Mouse (Mus musculus) erythroblast, embryonic 14.5 days (primary cell): ENCODE results near the gene Cutc. TPM values are rescaled to one million over a fixed set of nuclear protein-coding genes. Genes with fewer than 3 reads are reported as not detected.

Experiments
- H3K27me3 ChIP-seq: 2 replicates; pipeline ENCODE4 v1.6.1; 2012; ENCODE audit warnings: inconsistent platforms; ENCODE audit not compliant: control insufficient read depth
- H3K36me3 ChIP-seq: 2 replicates; pipeline ENCODE4 v1.6.1; 2012; ENCODE audit warnings: mild to moderate bottlenecking, inconsistent platforms; ENCODE audit not compliant: control insufficient read depth
- H3K4me1 ChIP-seq: 2 replicates; pipeline ENCODE4 v1.6.1; 2012; ENCODE audit warnings: inconsistent platforms; ENCODE audit not compliant: control insufficient read depth
- H3K4me3 ChIP-seq: replicated peaks from 2 replicates; pipeline ENCODE3; 2012; ENCODE audit warnings: moderate library complexity, mild to moderate bottlenecking, inconsistent platforms
- H3K9me3 ChIP-seq: 2 replicates; pipeline ENCODE4 v1.6.1; 2012; ENCODE audit warnings: low read length, inconsistent platforms, mixed read lengths; ENCODE audit not compliant: control insufficient read depth
- GATA1 ChIP-seq: IDR thresholded peaks from 2 replicates; pipeline ENCODE4 v1.6.1; 2012; ENCODE audit warnings: low read length, inconsistent platforms, mixed read lengths
- TAL1 ChIP-seq: IDR thresholded peaks from 3 replicates; pipeline ENCODE4 v1.6.1; 2012; ENCODE audit warnings: low read length, inconsistent platforms, mixed read lengths
- polyA plus RNA-seq: library from polyadenylated mRNA; stranded (reverse); fragments of >175 nt; gene quantifications from 2 replicates; pipeline ENCODE4 v1.2.3, GENCODE M21; 2012

Cutc gene
- polyA plus RNA-seq, 1 experiment: 0.15 TPM

DNA sequence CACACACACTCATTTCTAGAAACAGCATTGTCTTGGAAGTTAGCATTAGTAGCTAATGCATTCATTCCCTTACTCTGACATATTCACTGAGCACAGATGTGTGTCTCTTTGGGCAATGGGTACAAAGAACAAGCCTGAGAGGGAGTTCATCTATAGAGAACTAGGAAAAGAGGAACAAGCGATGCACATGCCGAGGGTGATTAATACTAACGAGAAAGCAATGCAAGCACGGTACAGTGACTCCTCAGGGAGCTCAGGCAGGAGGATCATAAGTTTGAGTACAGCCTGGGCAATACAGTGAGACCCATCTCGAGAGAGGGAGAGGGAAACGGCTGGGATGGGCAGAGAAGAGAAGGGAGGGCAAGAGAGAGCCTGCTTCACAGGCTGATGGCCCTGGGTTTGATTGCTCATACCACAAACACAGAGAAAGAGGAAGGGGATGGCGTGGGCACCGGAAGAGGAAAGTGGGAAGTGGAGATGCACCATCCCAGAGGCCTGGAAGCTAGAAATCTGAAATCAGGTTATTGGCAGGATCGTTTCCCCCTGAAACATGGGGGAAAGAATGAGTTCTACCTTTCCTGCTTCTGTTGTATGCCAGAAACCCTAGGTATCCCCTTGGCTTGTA, 48.7 kb downstream of the Cutc start:
- TF ChIP-seq TAL1: no peak
- TF ChIP-seq GATA1: no peak
- Histone ChIP-seq H3K9me3 (no peaks in the 10 kb centered on the region), H3K36me3 (peaks cover 4% of the 10 kb centered on the region; the same call in 1 of the 2 replicates), H3K4me1 (no peaks in the 10 kb centered on the region), H3K4me3 (no peak overlapping the region), H3K27me3 (no peaks in the 10 kb centered on the region)

DNA sequence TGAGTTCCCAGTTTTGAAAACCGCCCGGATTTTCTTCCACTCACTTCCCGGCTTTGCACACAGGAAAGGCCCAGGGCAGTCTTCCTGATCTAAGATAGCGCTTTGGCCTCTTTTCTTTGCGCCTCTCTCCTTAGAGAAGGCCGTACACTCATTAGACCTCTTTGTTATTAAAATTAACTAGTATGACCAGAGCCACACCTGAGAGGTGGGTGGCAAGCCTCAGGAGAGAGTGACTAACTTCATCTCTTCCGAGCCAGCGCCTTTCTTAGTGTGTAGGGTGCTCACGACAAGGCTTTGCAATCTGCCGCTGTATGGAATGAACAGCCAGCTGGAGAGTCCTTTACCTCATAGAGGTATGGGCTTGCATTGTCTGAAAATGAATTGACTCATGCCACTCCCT, 51.1 kb downstream of the Cutc start:
- H3K9me3 ChIP-seq: no peaks in the 10 kb centered on the region
- no peaks in the 10 kb centered on the region for H3K4me1 ChIP-seq
- peaks cover 4% of the 10 kb centered on the region; the same call in 1 of the 2 replicates for H3K36me3 ChIP-seq
- TF ChIP-seq GATA1 (no peak), TAL1 (no peak)
- no peak overlapping the region for H3K4me3 ChIP-seq
- H3K27me3 ChIP-seq: no peaks in the 10 kb centered on the region

DNA sequence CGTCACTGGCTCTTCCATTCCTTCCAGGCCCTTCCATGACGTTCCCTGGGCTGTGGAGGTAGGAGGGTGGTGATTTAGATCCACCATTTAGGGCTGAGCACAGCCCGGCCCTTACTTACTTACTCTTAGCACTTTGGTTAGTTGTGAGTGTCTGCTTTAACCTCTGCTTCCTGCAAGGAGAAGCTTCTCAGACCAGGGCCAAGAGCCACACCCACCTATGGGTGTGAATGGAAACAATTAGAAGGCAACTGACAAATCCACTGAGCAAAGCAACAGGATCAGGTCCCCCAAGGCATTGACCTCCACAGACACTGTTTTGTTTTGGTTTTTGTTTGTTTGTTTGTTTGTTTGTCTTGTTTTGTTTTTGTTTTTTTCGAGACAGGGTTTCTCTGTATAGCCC, 56.5 kb downstream of the Cutc start:
- TF ChIP-seq TAL1 (no peak), GATA1 (no peak)
- no peaks in the 10 kb centered on the region for H3K4me1 ChIP-seq

DNA sequence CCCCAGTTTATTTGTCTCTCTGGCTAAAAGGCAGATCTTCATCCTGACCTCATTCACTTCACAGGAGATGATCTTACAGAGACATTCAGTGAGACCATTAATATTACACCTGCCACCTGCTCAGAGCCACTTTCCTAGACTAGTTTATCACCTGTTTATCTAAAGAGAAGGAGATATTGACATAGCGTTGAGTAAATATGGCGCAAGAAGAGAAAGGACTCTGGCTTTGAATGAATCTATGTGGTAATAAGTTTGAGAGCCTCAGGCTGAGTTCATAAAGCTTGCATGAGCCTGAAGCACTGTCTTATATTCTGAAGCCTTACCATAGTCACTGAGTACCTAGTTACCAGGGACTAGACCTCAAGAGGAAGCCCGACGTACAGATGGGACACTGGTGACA, 58.6 kb downstream of the Cutc start:
- TF ChIP-seq TAL1: no peak
- no peak for TF ChIP-seq GATA1
- Histone ChIP-seq H3K4me1 (no peaks in the 10 kb centered on the region), H3K36me3 (no peaks in the 10 kb centered on the region; the same call in 1 of the 2 replicates), H3K27me3 (no peaks in the 10 kb centered on the region), H3K4me3 (no peak overlapping the region), H3K9me3 (no peaks in the 10 kb centered on the region)

More for the DNA sequence above, 56.5 kb downstream of the Cutc start:
- Histone ChIP-seq H3K27me3 (no peaks in the 10 kb centered on the region), H3K36me3 (no peaks in the 10 kb centered on the region), H3K9me3 (no peaks in the 10 kb centered on the region), H3K4me3 (no peak overlapping the region)

DNA sequence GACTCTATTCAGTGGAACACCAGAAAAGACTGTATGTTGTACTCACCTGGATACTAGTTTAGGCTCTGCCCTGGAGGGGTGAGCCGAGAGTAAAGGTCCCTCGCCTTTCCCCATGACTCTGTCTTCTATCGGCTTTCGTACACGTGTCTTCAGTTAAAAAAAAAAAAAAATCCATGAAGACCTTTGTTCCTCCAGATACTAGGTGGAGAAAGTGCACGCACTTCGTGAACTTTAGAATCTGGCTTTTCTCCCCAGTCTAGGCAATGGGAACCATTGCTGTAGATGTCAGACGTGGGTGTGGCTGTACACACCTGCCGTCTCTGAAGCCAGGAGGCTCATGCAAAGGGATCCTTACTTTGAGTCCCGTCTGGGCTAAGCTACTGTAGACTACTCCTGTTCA, 60.5 kb downstream of the Cutc start:
- H3K36me3 ChIP-seq: no peaks in the 10 kb centered on the region; the same call in 1 of the 2 replicates

DNA sequence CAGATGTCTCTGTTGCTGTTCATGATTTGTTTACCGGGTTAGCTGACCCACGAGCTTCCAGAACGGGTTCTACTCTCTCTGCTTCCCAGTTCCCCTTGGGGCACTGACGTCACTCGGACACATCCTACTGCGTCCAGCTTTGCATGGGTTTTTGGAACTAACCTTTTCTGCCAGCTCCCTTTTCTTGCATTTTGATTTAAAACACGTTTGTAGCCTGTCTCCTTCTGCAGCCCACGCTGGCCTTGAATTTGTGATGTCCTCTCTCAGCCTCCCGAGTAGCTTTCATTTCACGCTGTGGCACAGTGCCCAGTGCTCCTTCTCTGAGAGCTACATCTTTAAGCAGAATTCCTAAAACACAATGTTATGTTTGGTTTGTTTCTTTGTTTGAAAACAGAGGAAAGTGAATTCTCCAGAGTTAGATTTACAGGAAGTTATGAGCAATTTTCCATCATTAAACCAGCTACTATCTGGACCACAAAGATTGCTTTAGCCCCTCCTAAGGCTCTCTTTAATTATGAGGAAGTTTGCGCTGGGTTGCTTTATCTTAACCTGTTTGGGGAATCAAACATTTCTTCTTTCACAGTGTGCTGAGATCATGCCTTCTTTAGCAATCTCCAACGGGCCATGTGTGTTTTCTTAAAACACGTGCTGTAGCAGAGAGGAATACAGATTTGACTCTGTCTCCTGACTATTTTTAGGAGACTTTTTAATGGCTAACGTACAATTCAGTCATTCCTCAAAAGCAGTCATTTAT, 63.0 kb downstream of the Cutc start:
- Histone ChIP-seq H3K36me3 (no peaks in the 10 kb centered on the region; the same call in 1 of the 2 replicates), H3K9me3 (no peaks in the 10 kb centered on the region), H3K27me3 (no peaks in the 10 kb centered on the region), H3K4me1 (no peaks in the 10 kb centered on the region), H3K4me3 (no peak overlapping the region)
- TF ChIP-seq GATA1: no peak
- TF ChIP-seq TAL1: no peak

More for the DNA sequence above, 60.5 kb downstream of the Cutc start:
- no peak overlapping the region for H3K4me3 ChIP-seq
- no peak for TF ChIP-seq GATA1
- no peak for TF ChIP-seq TAL1
- H3K27me3 ChIP-seq: no peaks in the 10 kb centered on the region
- no peaks in the 10 kb centered on the region for H3K9me3 ChIP-seq
- H3K4me1 ChIP-seq: no peaks in the 10 kb centered on the region

Other genes starting within 250 kb of the Cutc start
- gene Got1, start 228.4 kb upstream of the Cutc start, polyA plus RNA-seq: 0.14 and 0.20 TPM in 2 replicates
- not detected in 2 replicates for gene Nkx2-3, start 140.7 kb upstream of the Cutc start, polyA plus RNA-seq
- gene Slc25a28, start 78.1 kb upstream of the Cutc start, polyA plus RNA-seq: 3.1 and 4.6 TPM in 2 replicates
- gene Entpd7, start 63.3 kb upstream of the Cutc start, polyA plus RNA-seq: 0.02 and 0.04 TPM in 2 replicates
- gene Cox15, start within 50 bp of the Cutc start, polyA plus RNA-seq: 0.16 and 0.39 TPM in 2 replicates
- 0.01 TPM in 1 of 2 replicates, not detected in the other for gene Abcc2, start 29.2 kb downstream of the Cutc start, polyA plus RNA-seq
- gene Dnmbp, start 187.2 kb downstream of the Cutc start, polyA plus RNA-seq: 0.02 TPM in 1 of 2 replicates, not detected in the other
- gene Cpn1, start 233.6 kb downstream of the Cutc start, polyA plus RNA-seq: 0.20 and 0.42 TPM in 2 replicates